Mouse (Mus musculus) left cerebral cortex, postnatal 4 days (tissue): ENCODE data around the gene Gm20388. TPM values are rescaled to one million over a fixed set of nuclear protein-coding genes. Genes with fewer than 3 reads are reported as not detected.
"Not testable (repeated sequence)": the region's sequence is repeated elsewhere in the genome, so short reads cannot be mapped to it uniquely, and the experiment has no call there.

ENCODE experiments used
- DNase-seq: peaks from one replicate; pipeline ENCODE4 v3.0.0-alpha.2; 2022
- intact Hi-C: fragments of 180-260 bp; cut with DNase I; formaldehyde crosslinking; loops from one replicate; pipeline ENCODE4 v1.15.1; 2025
- total RNA-seq, 2 experiments: library from RNA; stranded (reverse); gene quantifications; 2 replicates each; pipeline ENCODE4 v1.2.3; 2021

Gm20388 gene
- total RNA-seq, 2 experiments from 2014 or later = 6.5 to 12.8 TPM

GRCm38 (mm10) chr8:122319708-122320075 is 2409.1 kb downstream of the Gm20388 start:
- no peak for DNase-seq
- intact Hi-C loops = no loop called here

DNA sequence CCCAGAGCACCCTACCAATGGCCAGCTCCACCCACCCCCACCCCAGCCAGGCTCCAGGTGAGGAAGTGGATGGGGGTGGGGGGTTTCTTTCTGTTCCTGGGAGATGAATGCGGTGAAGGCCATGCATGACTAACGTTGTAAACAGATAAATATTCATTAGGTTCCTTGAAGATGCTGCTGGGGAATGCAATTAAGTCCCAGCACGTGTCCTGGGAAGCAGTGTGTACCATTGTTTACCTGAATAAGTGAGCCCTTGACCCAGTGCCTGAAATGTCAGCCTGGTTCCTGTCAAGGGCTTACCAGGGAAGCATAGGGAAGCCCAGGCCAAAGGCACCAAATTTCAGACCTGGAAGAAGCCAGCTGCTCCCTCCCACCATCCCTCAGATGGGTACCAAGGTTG is 2409.9 kb downstream of the Gm20388 start:
- intact Hi-C loops = no loop called here
- no peak for DNase-seq

DNA sequence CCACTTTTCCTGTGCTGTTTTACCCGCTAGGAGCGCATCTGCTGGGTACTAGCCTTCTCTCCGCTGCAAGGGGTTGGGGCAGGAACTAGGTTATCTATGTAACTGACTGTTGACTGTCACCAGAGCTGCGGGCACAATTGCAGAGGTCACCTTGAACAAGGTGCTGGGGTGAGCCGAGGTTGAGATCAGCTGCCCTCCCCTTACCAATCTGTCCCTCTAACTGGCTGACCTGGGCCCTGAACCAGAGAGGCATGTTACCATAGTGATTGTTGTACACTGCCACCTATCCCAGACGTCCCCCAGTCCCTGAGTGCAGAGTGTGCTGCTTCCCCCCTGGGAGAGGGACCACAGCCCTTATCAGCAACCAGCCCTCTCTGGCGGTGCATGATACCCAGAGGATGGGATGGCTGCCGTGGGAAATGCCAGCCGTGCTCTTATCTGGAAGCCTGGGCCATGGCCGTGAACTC is 2410.8 kb downstream of the Gm20388 start:
- DNase-seq = no peak
- intact Hi-C loops = no loop called here

- no peak for DNase-seq
- intact Hi-C loops = no loop called here
These were observed 2411.5 kb downstream of the Gm20388 start for GRCm38 (mm10) chr8:122322126-122322525.

DNA sequence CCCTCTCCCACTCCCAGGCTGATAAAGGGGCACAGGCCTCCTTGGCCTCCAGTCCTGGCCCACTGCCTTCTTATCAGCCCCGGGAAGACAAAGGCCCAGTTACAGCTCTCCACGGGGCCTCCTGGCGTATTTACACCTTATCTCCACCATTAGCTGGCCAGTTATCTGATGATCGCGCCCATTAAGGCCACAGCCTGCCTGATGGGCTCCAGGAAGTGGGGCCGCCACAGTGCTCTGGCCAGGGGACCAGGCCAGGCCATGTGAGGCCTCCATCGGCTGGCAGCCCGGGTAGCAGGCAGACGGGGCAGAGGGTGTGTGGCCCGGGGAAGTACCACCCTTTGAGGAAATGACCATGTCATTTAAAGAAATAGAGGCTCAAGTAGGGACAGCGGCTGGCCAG is 2412.2 kb downstream of the Gm20388 start:
- intact Hi-C loops = no loop called here
- DNase-seq = no peak

DNA sequence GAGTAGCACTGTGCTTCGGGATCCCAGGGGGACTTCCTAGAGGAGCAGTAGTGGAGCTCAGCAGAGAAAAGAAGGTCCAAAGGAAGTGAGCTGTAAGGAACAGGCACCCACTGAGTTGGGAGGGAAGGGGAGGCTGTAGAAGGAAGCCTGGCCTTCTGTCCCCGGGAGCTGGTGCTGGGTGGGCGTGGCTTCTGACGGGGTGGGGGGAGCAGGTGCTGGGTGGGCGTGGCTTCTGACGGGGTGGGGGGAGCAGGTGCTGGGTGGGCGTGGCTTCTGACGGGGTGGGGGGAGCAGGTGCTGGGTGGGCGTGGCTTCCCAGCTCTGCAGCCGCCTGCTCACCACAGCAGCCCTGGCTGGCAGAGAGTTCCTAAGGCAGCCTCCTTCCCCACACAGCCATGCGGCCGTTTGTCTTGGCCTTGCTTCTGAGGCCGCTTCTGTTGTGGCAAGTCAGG is 2413.3 kb downstream of the Gm20388 start:
- intact Hi-C loops = not testable (repeated sequence)
- peak; percentile 67 for DNase-seq

- intact Hi-C loops = no loop called here
- DNase-seq = no peak
These were observed 2414.6 kb downstream of the Gm20388 start for GRCm38 (mm10) chr8:122325196-122325595.

DNA sequence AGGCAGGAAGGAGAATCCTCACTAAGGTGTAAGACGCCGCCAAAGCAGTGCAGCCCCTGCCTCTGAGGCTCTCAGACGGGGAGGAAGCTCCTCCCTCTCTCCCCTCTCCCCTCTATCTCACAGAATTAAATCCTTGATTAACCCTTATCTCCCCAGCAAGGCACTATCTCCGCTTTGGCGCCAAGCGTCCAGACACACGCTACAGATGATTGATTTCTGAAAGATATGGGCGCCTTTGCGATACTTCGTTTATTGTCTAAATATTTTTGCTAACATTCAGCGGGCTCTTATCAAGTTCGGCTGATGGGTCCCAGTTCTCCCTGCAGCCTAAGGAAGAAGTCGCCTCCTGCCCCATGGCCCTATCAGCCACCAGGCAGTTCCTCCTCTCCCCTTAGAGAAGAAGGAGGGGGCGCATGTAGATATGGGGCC is 2415.5 kb downstream of the Gm20388 start:
- intact Hi-C loops = no loop called here
- DNase-seq = no peak

GRCm38 (mm10) chr8:122329072-122329471 is 2418.4 kb downstream of the Gm20388 start:
- intact Hi-C loops = no loop called here
- DNase-seq = no peak

DNA sequence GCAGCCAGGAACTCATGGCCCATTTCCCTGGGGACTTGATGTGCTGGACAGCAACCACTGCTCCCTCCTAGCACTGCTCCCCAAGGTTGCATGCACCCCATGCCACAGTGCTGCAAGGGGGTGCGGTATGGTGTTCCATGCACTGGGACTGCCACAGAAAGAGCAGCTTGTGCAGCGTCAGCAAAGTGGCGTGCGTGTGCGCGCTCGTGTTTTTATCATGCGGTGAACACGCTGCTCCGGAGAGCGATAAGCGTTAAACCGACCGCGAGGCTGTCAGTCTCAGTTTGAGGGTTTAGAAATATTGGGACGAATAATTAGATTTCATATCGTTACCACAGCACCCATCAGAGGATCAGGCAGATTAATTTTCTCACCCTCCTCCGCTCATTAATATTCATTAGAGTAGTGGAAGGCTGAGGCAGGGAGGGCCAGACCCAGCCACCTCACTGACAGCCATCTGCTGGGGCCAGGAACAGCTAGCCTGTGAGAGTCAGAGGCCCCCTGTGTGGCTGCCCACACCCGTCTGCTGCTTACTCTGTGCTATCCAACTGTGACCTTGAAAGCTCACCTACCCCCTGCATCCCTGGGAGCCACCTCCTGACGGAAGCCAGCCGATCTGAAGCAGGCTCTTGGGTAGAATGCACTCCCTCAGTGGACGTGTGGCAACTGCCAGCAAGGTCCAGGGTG is 2419.1 kb downstream of the Gm20388 start:
- intact Hi-C loops = loop anchor here (10.0 kb wide), 1 partner anchor 355 kb away; no protein-coding TSS in a partner anchor
- no peak for DNase-seq

GRCm38 (mm10) chr8:122330446-122331133 is 2419.9 kb downstream of the Gm20388 start:
- intact Hi-C loops = loop anchor here (10.0 kb wide), 1 partner anchor 356 kb away; no protein-coding TSS in a partner anchor
- no peak for DNase-seq

- DNase-seq = peak; percentile 48
- intact Hi-C loops = loop anchor here (10.0 kb wide), 1 partner anchor 356 kb away; no protein-coding TSS in a partner anchor
These were observed 2420.5 kb downstream of the Gm20388 start for GRCm38 (mm10) chr8:122331134-122331523.

DNA sequence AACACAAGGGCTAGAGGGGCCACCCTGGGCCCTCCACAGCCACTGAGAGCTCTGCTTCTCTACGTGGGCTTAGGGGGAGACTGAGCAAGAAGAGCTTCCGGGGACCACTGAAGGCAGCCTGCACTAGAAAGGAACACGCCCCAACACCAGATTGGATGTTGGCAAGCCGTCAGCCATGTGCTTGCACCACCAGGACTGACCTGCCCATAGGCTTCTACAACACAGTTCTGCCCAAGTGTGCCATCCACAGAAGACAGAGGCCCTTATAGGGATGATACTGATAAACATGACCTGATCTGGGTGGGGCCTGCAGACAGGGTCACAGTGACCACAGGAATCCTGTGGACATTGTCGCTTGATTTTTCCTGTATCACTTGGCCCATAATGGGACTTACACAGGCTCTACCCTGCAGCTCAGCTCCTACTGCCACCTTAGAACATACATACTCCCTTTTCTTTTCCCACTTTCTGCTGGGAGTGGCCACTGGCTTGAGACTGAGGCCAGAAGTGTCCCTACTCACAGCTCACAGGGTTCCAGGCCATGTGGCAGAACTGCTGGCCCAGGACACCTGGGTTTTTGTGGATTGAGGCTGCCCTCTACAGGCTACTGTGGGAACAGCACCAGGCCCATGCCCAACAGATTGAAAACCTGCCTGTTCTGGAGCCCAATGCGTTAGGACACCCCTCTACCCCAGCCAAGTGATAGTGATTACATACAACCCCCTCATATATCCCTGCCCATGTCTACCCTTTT is 2422.3 kb downstream of the Gm20388 start:
- intact Hi-C loops = loop anchor here (10.0 kb wide), 1 partner anchor 358 kb away; no protein-coding TSS in a partner anchor

DNA sequence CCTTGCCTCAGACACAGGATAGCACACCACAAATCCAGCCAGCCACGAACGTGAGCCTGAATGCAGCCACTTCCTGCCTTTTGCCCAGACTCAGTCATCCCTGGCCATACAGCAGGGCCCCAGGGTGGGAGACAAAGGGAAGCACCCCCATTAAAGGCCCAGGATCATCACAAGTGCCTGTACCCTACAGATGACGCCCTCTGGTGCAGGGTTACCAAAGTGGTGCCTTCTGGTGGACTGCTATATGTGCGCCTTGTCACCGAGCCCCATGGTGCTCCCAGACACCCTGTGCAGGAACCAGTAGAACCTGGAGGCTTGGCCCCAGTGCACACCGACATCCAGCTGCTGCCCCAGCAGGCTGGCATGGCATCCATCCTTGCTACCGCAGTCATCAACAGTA is 2422.9 kb downstream of the Gm20388 start:
- intact Hi-C loops = loop anchor here (10.0 kb wide), 1 partner anchor 359 kb away; no protein-coding TSS in a partner anchor
- DNase-seq = no peak

More for the DNA sequence above, 2422.3 kb downstream of the Gm20388 start:
- peak; percentile 85 for DNase-seq

- intact Hi-C loops = loop anchor here (2.0 to 10.0 kb wide), 2 partner anchors 62 to 360 kb away; no protein-coding TSS in a partner anchor
- DNase-seq = no peak
These were observed 2424.3 kb downstream of the Gm20388 start for GRCm38 (mm10) chr8:122334791-122335490.

DNA sequence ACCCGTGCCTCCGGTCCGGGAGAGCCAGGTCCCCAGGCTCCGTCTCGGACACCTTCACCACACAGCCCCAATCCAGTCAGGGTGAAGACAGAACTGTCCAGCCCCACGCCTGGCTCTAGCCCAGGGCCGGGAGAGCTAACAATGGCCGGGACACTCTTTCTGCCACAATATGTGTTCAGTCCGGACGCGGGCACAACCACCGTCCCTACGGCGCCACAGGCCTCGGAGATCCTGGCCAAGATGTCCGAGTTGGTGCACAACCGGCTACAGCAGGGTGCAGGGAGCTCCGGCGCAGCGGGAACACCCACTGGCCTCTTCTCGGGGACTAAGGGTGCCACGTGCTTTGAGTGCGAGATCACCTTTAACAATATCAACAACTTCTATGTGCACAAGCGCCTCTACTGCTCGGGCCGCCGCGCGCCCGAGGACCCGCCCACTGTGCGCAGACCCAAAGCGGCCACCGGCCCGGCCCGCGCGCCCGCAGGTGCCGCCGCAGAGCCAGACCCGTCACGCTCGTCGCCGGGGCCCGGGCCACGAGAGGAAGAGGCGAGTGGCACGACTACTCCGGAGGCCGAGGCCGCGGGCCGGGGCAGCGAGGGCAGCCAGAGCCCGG is 2425.1 kb downstream of the Gm20388 start:
- intact Hi-C loops = loop anchor here (2.0 to 10.0 kb wide), 2 partner anchors 63 to 361 kb away; no protein-coding TSS in a partner anchor
- no peak for DNase-seq

- peak; percentile 71 for DNase-seq
- intact Hi-C loops = loop anchor here (10.0 kb wide), 1 partner anchor 362 kb away; no protein-coding TSS in a partner anchor
These were observed 2425.7 kb downstream of the Gm20388 start for GRCm38 (mm10) chr8:122336251-122336910.

DNA sequence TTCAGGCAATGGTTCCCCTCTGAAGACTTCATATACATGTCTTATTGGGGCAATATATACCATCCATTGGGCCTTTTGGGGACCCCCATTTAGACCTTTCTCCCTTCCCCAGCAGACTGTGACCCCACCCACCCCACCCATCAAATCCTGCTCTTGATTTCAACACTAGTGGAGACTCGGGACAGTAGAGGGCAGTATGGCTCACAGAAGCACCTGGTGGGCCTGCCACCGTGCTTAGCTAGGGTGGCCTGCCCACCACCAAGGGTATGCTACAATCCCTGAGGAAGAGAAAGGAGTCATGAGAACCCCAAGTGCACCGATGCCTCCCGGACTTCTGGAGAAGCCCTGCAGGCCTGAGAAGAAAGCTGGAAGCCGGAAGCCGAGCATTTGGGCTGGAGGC is 2428.2 kb downstream of the Gm20388 start:
- intact Hi-C loops = loop anchor here (10.0 kb wide), 1 partner anchor 364 kb away; no protein-coding TSS in a partner anchor
- no peak for DNase-seq

- no peak for DNase-seq
- intact Hi-C loops = no loop called here
These were observed 2430.1 kb downstream of the Gm20388 start for GRCm38 (mm10) chr8:122340761-122341160.
